Mouse (Mus musculus) left cerebral cortex, adult 9 months (tissue): ENCODE data around the gene Krt7.

Experiments
- DNase-seq, 2 experiments: peaks; one replicate each; pipeline ENCODE4 v3.0.0; 2022; ENCODE audit warnings: low spot score in 2 of 2

Krt7 gene

DNA sequence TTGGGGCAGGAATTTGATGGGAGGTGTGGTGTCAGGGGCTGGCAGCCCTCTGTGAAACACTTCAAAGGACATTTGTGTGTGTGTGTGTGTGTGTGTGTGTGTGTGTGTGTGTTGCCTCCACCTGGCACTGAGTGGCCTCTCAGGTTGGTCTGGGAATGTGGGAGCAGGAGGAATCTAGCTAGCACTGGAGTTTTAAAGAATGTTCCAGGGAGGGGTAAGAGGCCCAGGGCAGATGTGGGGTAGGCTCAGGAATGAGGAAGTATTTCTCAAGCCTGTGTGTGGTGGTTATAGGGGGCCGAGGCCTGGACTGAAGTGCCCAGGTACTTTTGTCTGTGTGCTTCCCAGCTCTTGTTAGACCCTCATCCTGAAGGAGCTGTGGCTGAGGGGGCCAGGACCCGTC lies at the start of gene Krt7:
Gene Krt7 (plus strand): TSS at position 269 of the 400 bp plus-strand sequence.
- DNase-seq, result no peak

DNA sequence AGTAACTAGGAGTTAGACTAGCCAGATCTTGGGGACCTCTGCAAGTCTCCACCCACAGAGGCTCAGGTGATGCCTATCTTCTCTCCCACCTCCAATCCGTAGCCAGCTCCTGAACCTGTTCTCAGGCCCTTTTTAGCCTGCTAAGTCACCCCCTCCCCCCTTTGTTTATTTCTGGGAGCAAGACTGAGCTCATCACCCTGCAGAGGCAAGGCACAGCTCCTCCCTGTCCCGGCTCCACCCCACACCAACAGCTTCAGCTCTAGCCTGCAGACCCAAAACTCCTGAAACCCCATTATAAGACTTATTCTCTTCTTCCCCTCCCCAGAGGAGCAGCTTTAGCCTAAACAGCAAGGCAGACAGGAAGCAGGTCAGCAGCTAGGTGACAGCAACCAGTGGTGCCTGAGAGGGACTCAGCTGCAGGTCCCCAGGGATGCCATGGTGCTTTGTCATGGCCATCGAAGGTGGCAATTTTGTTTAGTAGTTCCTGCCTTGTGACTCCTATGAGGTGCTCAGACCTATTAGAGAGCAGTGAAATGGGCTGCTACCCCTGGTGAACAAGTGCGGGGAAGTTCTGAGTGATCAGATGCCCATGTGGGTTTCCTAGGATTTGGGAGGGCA lies 48.3 kb upstream of the Krt7 start:
- DNase-seq, result no peak

DNA sequence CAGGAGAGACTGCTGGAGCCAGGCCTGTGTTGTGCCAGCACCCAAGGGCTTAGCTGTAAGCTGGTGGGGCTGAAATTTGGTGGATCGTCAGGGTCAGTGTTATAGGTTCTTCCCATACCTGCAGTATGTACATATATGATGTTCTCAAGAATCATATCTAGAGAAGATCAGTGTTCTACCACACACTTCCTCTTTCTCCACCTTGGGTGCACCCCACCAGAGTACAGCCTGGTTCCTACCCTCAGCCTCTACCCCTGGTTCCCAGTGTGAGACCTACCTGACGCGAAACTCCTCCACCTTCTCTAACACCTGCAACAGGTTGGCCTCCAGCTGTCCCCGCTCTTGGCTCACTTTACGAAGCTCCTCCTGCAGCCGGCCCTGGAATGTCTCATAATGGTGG lies 46.9 kb upstream of the Krt7 start:
- no peak for DNase-seq

DNA sequence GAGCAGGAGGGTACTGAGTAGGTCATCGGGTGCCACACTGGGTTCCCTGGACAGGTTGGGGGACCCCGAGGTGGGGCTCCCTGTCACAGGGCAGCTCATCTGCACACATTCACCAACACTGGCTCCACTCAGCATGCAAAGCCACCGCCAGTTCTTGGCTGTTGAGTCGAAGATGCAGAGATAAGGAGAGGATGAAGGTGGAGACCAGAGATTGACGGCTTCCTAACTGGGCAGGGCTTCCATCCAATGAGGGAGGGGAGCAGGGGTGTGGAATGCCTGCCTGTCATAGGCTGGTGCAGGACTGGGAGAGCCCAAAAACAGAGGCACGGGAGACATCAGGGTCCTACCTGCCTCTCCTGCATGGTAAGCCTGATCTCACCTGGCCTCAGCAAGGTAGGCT lies 46.4 kb upstream of the Krt7 start:
- DNase-seq, result no peak

DNA sequence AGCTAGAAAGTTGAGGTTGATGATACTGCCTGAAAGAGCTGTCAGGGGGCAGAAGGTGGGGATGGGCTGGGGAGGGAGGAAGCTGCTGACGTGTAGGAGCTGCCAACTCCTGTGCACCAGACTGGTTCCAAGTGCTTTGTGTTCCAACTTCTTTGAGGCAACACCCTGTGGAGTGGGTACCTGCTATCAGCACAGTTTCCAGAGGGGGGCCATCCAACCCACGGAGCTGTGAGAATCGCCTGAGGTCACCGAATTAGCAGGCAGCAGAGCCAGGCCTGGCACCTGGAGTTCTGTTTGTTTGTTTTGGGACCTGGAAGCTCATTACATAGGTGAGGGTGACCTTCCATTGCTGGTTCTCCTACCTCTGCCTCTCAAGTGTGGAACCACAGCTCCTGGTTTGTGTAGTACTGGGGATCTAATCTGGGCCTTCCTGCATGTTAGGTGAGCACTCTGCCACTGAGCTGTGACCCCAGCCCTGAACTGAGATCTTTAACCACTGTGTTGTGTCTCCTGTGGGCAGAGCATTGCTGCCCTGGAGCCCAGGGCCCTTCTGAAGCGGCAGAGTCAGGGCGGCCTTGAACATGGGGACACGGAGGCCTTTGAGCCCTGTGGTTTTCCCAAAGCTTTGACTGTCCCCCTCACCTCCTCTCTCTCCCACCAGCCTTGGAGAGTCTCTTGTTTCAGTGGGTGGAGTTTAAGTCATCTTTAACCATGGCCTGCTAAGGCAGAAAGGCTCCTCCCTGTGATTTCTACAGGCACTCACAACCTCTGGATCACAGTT lies 45.8 kb upstream of the Krt7 start:
- DNase-seq, result no peak

DNA sequence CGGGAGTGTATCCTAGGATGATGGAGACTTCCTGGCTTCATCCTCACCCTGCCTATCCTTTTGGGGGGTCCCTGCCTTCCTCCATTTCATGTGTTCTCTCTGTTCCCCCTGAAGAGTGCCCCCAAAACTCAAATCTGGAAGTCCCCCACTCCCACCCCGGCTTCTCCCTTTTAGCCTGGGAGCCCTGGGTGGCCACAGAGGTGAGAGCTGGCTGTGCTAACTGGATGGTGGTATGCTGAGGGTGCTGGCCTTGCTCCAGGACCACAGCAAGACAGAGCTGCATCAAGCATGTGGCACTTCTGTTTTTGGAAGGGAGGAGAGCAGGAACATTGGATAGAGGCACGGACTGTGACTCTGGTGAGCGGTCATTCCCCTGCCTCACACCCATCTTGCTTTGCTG lies 45.1 kb upstream of the Krt7 start:
- DNase-seq, result no peak

DNA sequence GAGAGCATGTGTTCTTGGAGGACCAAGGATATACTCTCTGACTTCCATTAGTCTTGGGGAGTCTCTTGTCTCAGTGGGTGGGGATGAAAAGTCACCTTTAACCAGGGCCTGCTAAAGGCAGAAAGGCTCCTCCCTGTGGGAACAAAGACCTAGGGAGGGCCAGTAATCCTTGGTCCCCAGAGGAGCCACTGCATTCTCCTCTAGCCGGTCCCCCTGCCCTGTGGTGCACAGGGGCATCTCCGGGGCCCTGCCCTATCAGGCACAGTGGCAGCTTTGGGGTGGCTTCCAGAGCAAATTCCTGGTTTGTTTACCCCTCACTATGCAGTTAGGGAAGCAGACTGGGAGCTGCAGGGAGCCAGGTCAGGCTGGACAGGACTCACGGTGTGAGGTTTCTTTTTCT lies 44.4 kb upstream of the Krt7 start:
- no peak for DNase-seq

DNA sequence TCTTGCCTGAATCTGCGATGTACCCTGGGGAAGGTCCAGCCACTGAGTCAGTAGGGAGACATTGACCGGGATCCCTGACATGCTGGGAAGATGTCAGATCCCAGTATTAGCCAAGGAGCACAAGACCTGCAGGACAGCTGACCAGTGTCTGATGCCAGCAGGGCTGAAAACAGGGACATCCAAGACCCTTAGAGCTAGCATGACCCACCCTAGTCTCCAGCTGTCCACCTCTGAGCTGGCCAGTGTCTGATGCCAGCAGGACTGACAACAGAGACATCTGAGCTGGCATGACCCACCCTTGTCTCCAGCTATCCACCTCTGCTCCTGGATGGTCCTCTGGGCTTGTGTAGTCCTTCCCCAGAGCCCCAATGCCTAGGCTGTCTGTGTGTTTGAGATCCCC lies 43.9 kb upstream of the Krt7 start:
- DNase-seq, result no peak

DNA sequence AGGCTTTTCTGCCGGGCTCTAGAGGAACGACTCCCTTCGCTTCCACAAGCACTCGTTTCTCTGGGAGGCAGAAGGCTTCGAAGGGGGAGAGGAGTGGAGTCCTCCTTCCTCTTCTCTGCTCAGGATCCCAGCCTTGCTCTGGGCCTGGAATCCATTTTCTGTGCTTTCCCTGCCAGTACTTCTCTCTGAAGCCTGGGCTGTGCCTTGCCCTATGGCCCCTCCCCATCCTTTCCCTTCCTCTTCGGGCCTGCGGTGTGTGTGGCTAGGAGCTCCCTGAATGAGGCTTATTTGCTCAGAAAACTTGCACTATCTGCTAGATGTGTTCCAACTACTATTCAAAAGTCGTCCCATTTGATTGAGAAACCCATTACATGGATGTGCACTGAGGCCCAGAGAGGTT lies 43.3 kb upstream of the Krt7 start:
- DNase-seq, result no peak

DNA sequence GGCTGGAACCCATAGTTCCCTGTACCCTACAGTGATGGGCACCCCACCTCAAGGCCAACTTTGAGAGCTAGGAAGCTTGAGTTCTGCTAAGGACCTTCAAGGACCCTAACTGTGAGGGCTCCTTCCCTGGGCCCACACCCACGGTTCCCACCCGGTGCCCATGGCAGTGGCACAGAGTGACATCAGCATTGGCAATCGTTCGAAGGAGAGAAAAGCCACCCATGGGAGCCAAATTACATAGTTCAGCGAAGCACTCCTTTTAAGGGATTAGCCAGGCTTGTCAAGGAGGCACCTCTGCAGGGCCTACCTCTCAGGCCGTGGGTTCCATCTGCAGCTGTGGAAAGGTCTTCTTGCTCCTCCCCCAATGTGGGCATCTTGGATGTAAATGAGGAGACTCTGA lies 42.8 kb upstream of the Krt7 start:
- DNase-seq, result no peak

DNA sequence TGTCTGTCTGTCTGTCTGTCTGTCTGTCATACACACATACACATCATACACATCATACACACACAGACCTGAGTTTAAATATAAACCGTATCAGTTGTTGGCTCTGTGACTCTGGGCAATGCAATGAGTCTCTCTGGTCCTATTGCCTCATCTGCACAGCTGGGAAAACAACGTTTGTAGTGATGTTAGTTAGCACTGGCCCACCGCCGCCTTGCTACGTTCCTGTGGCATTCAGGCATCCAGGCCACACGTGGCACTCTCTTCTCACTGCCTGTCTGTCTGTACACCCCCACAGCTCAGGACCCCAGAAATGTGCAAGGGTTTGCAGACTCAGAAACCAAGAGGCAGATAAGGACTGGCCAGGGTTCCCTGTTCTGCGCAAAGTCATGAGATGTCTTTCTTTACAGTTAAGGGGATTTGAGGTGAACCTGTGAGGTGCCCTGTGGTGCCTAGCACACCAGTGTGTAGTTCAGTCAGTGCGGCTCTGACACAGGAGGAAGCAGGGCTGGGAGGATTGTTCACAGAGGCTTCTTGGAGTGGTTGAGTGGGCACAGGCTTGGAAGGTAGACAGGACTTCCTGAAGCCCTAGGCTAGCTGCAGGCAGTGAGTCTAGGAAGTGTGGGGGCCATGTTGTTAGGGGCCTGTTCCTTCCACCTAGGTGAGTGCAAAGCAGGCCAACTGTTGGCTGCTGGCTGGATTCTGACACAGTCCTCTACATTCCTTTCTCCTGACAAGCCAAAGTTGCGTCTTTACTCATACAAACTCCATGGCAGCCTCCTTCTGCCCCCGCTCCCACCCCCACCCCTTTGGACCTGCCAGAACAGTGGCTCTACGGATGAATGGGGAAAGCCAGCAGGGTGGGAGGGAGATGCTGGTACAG lies 42.1 kb upstream of the Krt7 start:
- no peak for DNase-seq

DNA sequence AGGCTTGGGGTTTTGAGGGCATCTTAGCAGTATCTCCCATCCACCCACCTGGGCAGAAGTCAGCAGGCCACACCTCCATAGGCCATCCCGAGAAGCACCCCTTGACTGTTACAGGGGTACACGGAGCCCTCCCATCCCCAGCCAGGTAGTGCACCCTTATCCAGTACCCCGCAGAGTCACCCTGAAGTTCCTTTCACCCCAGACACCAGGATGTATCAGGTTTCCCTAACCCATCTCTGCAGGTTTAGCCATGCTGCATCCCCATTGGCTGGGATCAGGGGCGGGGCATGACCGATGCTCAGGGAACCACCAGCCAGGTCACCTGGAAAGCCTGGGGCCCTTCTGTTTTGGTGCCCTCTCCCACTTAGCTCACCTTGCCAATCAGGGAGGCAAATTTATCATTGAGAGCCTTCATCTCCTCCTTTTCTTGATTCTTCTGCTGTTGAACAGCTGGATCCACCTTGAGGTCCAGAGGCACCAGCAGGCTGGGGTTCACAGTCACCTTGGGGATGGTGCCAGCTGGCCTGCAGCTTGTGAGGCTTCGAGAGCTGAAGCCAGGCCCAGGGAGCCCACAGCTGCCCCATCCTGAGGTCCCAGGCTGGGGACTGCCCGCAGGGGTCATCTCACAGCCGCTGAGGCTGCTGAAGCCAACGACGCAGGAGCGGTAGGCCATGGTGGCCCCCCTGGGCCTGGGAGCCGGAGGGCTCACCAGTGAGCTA lies 41.3 kb upstream of the Krt7 start:
- DNase-seq, result no peak

DNA sequence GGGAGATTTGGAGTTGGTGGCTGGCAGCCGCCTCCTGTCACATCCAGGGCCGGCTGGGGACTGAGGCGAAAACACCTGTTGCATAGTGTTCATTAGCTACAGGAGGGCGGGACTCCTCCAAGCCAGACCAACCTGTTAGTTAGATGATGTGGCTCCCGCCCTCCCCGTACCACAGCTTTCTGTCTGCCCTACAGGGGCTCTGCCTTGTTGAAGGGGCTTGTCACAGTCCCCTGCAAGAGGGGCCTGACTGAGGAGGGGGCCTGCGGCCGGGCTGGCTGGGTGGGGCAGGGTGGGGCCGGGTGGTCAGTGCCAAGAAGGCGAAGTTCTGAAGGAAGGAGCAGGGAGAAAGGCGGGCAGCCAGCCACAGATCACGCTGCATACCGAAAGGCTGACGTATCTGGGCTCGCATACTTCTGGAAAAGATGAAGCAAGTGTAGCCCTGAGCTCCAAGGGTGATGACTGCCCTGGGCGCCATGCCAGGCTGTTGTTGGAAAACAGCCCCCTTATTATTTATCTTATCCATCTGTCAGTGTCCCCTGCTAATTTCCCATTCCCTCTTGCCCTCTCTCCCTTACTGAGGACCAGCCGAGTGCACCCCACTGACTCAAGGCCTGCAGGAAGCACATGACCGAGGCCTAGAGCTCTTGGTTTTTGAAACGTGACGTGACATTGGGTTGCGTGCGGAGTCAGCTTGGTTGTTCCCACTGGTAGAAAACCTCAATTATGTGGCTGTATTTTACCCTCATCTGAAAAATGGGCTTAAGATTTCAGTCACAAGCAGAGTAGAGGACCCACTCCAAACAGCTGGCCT lies 40.5 kb upstream of the Krt7 start, which contains the start of gene Krt80:
Gene Krt80 (minus strand): TSS at position 62 of the 811 bp plus-strand sequence.
- DNase-seq, result no peak

DNA sequence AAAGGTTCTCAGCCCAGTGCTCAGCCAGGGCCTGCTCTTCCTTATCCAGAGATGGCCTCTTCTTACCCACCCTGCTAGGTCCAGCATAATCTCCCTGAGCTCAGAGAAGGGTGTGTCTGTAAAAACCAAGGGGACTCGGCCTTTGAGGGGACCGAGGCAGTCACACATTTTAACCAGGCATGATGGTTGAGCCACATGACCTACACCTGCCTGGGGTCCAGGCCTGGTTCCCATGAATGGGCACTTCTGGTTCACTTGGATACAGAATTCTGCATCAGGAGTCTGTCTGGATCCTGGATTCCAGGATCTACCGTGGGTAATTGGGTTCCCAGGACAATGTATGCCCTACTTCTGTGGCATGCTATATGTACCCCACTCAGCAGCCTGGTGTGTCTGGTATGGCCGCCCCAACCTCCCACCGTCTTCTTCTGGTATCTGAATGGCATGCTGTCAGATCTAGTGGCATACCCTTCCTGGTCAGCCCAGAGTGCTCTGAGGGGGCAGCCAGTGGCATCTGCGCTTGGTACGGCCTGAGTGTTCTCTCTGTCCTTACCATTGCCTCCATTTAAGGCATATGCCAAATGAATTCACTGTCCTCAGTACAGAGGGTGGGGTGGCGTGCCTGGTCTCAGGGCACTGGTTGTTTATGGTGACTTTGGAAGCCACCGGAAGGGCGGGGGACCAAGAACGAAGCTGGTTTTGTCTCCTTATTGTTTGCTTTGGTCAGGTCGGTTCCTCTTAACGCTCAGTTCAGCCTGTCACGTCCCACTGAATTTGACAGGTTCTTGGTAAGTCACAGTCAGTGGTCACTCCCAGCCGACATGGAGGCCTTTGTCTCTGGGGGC lies 39.5 kb upstream of the Krt7 start:
- no peak for DNase-seq

DNA sequence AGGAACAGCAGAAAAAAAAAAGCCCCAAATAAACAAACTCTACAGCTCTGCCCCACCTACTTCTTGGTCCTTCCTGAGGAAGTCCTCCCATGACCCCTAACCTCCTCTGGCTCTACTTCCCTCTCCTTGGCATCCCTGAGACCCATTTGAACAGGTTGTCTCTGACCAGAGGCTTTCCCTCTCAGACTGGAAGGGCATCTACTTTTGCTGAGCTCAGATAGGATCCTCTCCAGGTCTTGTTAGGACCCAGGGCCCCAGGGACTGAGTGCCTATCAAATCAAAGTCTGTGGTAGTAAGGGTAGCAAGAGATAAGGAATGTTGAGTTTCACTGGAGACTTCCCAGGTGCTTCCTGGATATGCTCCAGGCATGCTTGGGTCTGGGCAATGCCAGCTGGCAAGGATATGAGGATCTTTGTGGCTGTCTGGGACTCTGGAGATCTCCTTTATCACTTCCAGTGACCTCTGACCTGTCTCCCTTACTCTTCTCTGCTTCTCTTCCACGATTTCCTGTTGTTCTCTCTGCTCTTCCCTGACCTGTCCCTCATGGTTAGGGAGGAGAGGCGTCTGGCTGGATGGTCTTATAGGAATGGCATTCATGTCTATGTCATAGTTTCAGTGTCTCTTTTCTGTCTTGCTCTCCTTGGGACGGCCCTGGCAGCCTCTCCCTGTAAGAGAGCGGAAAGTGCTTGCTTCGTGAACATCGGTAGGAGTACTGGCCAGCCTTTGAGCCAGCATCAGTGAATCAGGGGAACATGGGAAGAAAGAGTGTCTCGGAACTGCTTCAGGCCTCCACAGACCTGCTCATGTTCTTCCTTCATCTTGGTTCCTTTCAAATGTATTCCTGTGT lies 38.5 kb upstream of the Krt7 start:
- DNase-seq, result no peak

DNA sequence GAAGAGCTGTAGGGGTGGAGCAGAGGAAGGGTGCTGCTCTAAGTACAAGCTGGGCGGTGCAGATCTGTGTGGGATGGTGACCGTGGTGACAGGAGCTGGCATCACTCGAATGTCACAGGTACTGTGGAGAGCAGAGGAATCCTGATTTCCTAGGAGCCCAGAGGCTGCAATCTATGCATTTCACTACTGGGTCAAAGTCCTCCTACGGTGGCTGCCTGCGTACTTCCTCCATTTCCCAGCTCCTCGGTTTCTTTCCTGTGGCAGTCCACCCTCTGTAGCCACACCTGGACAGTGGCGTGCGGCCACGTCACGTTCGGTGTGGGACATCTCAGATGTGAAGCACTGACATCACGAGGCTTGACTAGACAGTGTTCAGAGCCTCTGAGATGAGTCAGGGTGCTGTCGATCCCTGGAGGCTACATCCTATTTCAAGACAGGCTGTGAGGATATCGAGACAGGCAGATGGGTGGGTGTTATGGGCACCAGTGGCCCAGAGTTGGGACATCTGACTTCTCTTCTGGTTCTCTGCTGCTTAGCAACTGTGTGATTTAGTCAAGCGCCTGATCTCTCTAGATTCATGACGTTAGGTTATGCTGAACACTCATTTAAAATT lies 37.5 kb upstream of the Krt7 start:
- DNase-seq, result peak in 1 of 2 experiments; percentile 46

DNA sequence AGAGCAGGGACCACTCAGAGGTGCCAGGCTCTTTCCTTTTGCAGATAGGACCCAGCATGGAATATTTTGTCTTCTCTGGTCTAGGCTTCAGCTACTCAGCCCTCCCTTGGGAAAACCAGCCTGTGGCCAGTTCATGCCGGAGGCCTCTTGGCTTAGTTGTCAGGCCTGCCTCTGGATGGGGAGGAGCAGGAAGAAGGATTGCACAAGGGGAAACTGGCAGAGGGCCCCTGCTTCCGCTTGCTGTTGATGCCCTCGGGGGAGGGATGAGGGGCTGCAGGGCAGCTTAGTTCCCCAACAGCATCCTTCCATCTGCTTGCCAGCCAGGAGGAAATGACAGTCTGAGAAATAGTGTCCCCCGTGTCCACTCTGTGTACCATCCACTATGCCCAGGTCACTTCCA lies 36.0 kb upstream of the Krt7 start:
- DNase-seq, result no peak

DNA sequence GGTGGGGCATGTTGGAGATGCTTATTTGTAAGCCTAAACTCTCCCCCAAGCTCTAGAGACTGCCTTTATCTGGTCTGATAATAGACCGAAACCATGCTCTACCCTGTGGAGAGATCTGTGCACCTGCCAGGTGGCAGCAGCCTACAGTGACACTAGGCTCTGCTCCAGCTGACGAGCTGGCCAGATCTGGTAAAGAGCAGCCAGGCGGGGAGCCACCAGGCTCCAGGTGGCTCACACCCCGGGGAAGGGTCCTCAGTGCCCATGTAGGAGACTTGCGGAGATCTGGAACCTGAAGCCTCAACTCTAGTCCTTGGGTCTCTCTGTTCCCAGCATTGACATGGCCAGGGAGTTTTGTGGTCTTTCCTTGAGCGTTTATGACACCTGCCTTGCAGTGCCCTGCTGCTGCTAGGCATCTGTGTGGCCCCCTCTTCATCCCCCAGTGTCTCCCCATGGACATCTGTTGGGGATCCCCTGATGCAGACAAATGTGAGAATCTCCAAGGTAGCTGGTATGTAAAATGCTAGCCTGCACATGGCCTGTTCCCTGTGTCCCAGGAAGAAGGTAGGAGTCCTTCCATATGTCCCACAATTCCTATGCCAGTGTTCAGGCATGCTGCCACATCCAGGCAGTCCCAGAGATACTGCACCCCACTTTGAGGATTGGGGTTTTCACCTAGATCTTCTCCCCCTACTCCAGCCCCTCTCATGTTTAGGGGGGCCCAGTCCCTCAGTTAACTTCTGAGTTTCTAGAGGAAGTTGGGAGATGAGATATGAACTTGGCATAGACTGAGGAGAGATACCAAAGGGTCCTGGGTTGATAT lies 34.7 kb upstream of the Krt7 start:
- peak in 1 of 2 experiments; percentile 31 for DNase-seq
